Mouse (Mus musculus) myocyte (in vitro differentiated cells): ENCODE measurements around the gene Ptpn6. TPM values are rescaled to one million over a fixed set of nuclear protein-coding genes. Genes with fewer than 3 reads are reported as not detected.
A peak's percentile ranks its signal among the peaks of the same experiment; 100 is the strongest.
"Not testable (repeated sequence)": the region's sequence is repeated elsewhere in the genome, so short reads cannot be mapped to it uniquely, and the experiment has no call there.

ENCODE experiments used
- H3K27me3 ChIP-seq: one replicate; pipeline ENCODE4 v1.6.1; 2011; ENCODE audit not compliant: control insufficient read depth, insufficient read depth, insufficient read length
- H3K36me3 ChIP-seq: one replicate; pipeline ENCODE4 v1.6.1; 2011; ENCODE audit not compliant: control insufficient read depth, insufficient read depth
- H3K4me2 ChIP-seq: one replicate; pipeline ENCODE4 v1.6.1; 2011; ENCODE audit warnings: low read depth, control low read depth
- H3K4me3 ChIP-seq: one replicate; pipeline ENCODE4 v1.5.1; 2011; ENCODE audit warnings: mild to moderate bottlenecking, control low read depth, moderate library complexity
- H3K79me2 ChIP-seq: one replicate; pipeline ENCODE4 v1.6.1; 2011; ENCODE audit not compliant: control insufficient read depth, insufficient read depth
- H3ac ChIP-seq: one replicate; pipeline ENCODE4 v1.6.1; 2011; ENCODE audit not compliant: control insufficient read depth, insufficient read length
- CEBPB ChIP-seq: IDR thresholded peaks from 2 replicates; pipeline ENCODE4 v1.6.1; 2011; ENCODE audit warnings: mild to moderate bottlenecking, moderate library complexity; ENCODE audit not compliant: poor library complexity, insufficient read depth, severe bottlenecking
- E2F4 ChIP-seq: IDR thresholded peaks from one replicate; pipeline ENCODE4 v1.6.1; 2011; ENCODE audit warnings: mild to moderate bottlenecking, control low read depth, moderate library complexity; ENCODE audit not compliant: insufficient read depth
- MAX ChIP-seq: IDR thresholded peaks from one replicate; pipeline ENCODE4 v1.6.1; 2011; ENCODE audit warnings: low read depth, mild to moderate bottlenecking, control low read depth
- MYOD1 ChIP-seq, 3 experiments: IDR thresholded peaks; one replicate each; pipeline ENCODE4 v1.6.1; 2011; ENCODE audit warnings: control low read depth in 2 of 3, low read depth in 2 of 3, mild to moderate bottlenecking in 2 of 3, moderate library complexity in 1 of 3; ENCODE audit not compliant: insufficient read length in 2 of 3, control insufficient read depth in 1 of 3
- MYOG ChIP-seq, 3 experiments: IDR thresholded peaks; one replicate each; pipeline ENCODE4 v1.6.1; 2011; ENCODE audit warnings: control low read depth in 2 of 3, low read depth in 2 of 3, mild to moderate bottlenecking in 2 of 3; ENCODE audit not compliant: insufficient read length in 2 of 3, control insufficient read depth in 1 of 3, insufficient read depth in 1 of 3
- POLR2A ChIP-seq: IDR thresholded peaks from one replicate; pipeline ENCODE4 v1.6.1; 2011; ENCODE audit warnings: low read depth, mild to moderate bottlenecking, control low read depth, moderate library complexity; ENCODE audit not compliant: insufficient read length
- POLR2AphosphoS2 ChIP-seq: IDR thresholded peaks from one replicate; pipeline ENCODE4 v1.6.1; 2011; ENCODE audit warnings: low read depth, control low read depth; ENCODE audit not compliant: insufficient read length
- REST ChIP-seq: IDR thresholded peaks from one replicate; pipeline ENCODE4 v1.6.1; 2011; ENCODE audit warnings: mild to moderate bottlenecking, control low read depth, moderate library complexity; ENCODE audit not compliant: insufficient read depth, insufficient read length
- SRF ChIP-seq: IDR thresholded peaks from one replicate; pipeline ENCODE4 v1.6.1; 2011; ENCODE audit warnings: low read depth; ENCODE audit not compliant: control insufficient read depth, insufficient read length
- TCF12 ChIP-seq: IDR thresholded peaks from one replicate; pipeline ENCODE4 v1.6.1; 2011; ENCODE audit warnings: mild to moderate bottlenecking, control low read depth; ENCODE audit not compliant: poor library complexity, insufficient read depth, severe bottlenecking
- TCF3 ChIP-seq: IDR thresholded peaks from one replicate; pipeline ENCODE4 v1.6.1; 2011; ENCODE audit warnings: low read depth, control low read depth; ENCODE audit not compliant: insufficient read length
- USF1 ChIP-seq: IDR thresholded peaks from one replicate; pipeline ENCODE4 v1.6.1; 2011; ENCODE audit warnings: low read depth, mild to moderate bottlenecking, control low read depth, moderate library complexity
- polyA plus RNA-seq: library from polyadenylated mRNA; unstranded; fragments of >200 nt; fragmentation: generic; extraction: Trizol; gene quantifications from one replicate; pipeline ENCODE4 v1.2.1, GENCODE M21; 2012; ENCODE audit warnings: missing spikeins

Gene Ptpn6
- polyA plus RNA-seq, 1 experiment, result 3.1 TPM

GRCm38 (mm10) chr6:124683591-124684417, 54.7 kb downstream of the Ptpn6 start:
- Histone ChIP-seq H3K4me3 (no peak overlapping the region), H3K4me2 (peak overlapping the region; percentile 27), H3ac (no peak overlapping the region), H3K27me3 (no peaks in the 10 kb centered on the region), H3K79me2 (peaks cover 14% of the 10 kb centered on the region), H3K36me3 (peaks cover 2% of the 10 kb centered on the region)
- no peak for TF ChIP-seq USF1
- TF ChIP-seq POLR2A, result no peak
- TF ChIP-seq SRF, result no peak

GRCm38 (mm10) chr6:124682291-124682690, 56.2 kb downstream of the Ptpn6 start:
- not testable (repeated sequence) for H3K4me3 ChIP-seq, H3ac ChIP-seq, H3K27me3 ChIP-seq, H3K79me2 ChIP-seq, H3K36me3 ChIP-seq, H3K4me2 ChIP-seq

GRCm38 (mm10) chr6:124679486-124679885, 59.0 kb downstream of the Ptpn6 start:
- H3ac ChIP-seq, result no peak overlapping the region
- H3K4me2 ChIP-seq, result no peak overlapping the region
- TF ChIP-seq POLR2A (no peak), TCF3 (no peak), POLR2AphosphoS2 (no peak), USF1 (no peak)
- no peak overlapping the region for H3K4me3 ChIP-seq
- peaks cover 10% of the 10 kb centered on the region for H3K79me2 ChIP-seq
- peaks cover 8% of the 10 kb centered on the region for H3K36me3 ChIP-seq
- no peaks in the 10 kb centered on the region for H3K27me3 ChIP-seq

- H3K4me2 ChIP-seq, result no peak overlapping the region
- no peak overlapping the region for H3ac ChIP-seq
- H3K27me3 ChIP-seq, result no peaks in the 10 kb centered on the region
- H3K4me3 ChIP-seq, result no peak overlapping the region
- H3K79me2 ChIP-seq, result peaks cover 10% of the 10 kb centered on the region
- H3K36me3 ChIP-seq, result peaks cover 8% of the 10 kb centered on the region
- TF ChIP-seq E2F4, result no peak
- TF ChIP-seq MYOG (IDR thresholded peaks at IDR 0.05; ENCODE audit: control insufficient read depth in 1 of 3, insufficient read depth in 1 of 3, insufficient read length in 2 of 3, low read depth in 2 of 3), result no peak
- no peak for TF ChIP-seq REST
- no peak for TF ChIP-seq TCF12
- TF ChIP-seq USF1, result no peak
- no peak for TF ChIP-seq TCF3
- no peak for TF ChIP-seq POLR2A
- no peak for TF ChIP-seq MYOD1 (IDR thresholded peaks at IDR 0.05; ENCODE audit: control insufficient read depth in 1 of 3, insufficient read length in 2 of 3, low read depth in 2 of 3)
Measured at GRCm38 (mm10) chr6:124678769-124679168, 59.7 kb downstream of the Ptpn6 start.

- H3K4me3 ChIP-seq, result no peak overlapping the region
- no peak overlapping the region for H3ac ChIP-seq
Measured at GRCm38 (mm10) chr6:124676171-124676570, 62.3 kb downstream of the Ptpn6 start.

More at GRCm38 (mm10) chr6:124676171-124676570, 62.3 kb downstream of the Ptpn6 start:
- H3K36me3 ChIP-seq, result peaks cover 8% of the 10 kb centered on the region
- peaks cover 16% of the 10 kb centered on the region for H3K79me2 ChIP-seq
- H3K4me2 ChIP-seq, result no peak overlapping the region
- H3K27me3 ChIP-seq, result no peaks in the 10 kb centered on the region
- no peak for TF ChIP-seq CEBPB
- no peak for TF ChIP-seq MYOD1 (IDR thresholded peaks at IDR 0.05; ENCODE audit: control insufficient read depth in 1 of 3, insufficient read length in 2 of 3, low read depth in 2 of 3)
- no peak for TF ChIP-seq TCF3
- no peak for TF ChIP-seq MAX
- no peak for TF ChIP-seq TCF12
- no peak for TF ChIP-seq POLR2A
- no peak for TF ChIP-seq USF1
- TF ChIP-seq REST, result no peak
- TF ChIP-seq MYOG (IDR thresholded peaks at IDR 0.05; ENCODE audit: control insufficient read depth in 1 of 3, insufficient read depth in 1 of 3, insufficient read length in 2 of 3, low read depth in 2 of 3), result no peak
- TF ChIP-seq SRF, result no peak
- no peak for TF ChIP-seq POLR2AphosphoS2
- TF ChIP-seq E2F4, result no peak
